Mouse (Mus musculus) cerebellum, adult 8-10 months (tissue): Measurements from ENCODE around the gene Nr4a3.

Experiments
- DNase-seq: peaks from one replicate; pipeline ENCODE4 v3.0.0; 2022

Gene Nr4a3

DNA sequence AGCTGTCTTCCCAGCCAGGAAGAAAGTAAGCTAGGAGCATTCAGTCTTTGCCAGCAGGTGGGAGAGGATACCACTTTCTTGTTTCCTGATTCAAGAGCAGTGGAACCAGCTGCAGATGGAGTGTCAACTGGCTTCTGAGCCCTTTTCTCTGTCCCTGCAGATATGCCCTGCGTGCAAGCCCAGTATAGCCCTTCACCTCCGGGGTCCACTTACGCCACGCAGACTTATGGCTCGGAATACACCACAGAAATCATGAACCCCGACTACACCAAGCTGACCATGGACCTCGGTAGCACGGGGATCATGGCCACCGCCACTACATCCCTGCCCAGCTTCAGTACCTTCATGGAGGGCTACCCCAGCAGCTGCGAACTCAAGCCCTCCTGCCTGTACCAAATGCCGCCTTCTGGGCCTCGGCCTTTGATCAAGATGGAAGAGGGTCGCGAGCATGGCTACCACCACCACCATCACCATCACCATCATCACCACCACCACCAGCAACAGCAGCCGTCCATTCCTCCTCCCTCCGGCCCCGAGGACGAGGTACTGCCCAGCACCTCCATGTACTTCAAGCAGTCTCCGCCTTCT lies 6.2 kb downstream of the Nr4a3 start:
- DNase-seq, result no peak

DNA sequence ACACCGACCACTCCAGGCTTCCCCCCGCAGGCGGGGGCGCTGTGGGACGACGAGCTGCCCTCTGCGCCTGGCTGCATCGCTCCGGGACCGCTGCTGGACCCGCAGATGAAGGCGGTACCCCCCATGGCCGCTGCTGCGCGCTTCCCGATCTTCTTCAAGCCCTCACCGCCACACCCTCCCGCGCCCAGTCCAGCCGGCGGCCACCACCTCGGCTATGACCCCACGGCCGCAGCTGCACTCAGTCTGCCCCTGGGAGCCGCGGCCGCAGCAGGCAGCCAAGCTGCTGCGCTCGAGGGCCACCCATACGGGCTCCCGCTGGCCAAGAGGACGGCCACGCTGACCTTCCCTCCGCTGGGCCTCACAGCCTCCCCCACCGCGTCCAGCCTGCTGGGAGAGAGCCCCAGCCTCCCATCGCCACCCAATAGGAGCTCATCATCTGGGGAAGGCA lies 6.7 kb downstream of the Nr4a3 start:
- DNase-seq, result no peak

DNA sequence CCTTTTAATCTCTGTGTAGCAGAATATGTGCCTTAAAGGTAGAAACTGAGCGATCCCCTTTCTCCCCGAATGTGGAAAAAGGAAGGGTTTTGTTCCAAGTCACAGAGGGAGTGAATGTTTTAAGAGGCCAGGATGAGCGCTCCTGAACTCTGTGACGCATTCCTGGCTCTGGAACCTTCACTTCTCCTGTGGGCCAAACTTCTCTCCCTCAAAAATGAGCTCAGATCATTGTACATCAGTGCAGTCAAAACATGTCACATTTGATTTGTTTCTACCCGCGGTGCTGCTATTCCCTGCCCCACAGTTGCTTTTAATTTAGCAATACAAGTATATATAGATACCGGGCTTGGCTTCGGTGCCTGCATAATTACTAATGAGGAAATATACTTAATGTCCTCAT lies 16.8 kb downstream of the Nr4a3 start:
- no peak for DNase-seq

DNA sequence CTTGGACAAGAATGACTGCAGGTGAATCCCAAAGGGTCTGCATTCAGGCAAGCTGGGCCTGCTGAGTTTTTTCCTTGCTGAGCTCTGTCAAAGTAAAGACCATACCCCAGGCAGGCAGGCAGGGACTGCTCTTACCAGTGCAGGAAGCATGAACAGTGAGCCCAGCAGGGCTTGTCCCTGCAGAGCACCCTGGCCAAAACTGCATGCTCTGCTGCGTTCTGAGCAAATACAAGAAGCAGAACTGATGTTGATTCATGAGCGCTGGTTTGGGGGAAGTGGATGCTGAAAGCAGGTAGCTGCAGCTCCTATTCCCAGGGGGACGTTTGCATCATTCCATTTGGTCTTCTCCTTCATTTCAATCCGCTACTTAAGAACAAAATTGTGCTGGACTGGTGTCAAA lies 19.4 kb downstream of the Nr4a3 start:
- DNase-seq, result no peak

DNA sequence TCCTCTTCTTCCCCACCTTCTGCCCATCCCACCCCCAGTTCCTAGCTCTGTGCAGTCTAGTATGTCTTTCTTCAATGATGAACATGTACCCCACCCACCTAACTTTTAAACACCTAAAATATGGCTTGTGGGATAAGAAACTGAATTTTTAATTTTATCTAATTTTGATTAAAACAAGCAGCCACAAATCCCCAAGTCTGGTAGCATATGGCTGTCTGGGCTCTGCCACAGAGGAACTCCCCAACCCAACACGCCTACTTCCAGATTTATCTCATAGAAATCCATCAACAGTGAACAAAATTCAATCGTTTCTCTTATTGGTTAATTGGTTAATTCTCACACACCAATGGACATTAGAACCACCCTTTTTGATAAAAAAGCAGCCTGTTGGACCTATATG lies 21.7 kb downstream of the Nr4a3 start:
- DNase-seq, result no peak

DNA sequence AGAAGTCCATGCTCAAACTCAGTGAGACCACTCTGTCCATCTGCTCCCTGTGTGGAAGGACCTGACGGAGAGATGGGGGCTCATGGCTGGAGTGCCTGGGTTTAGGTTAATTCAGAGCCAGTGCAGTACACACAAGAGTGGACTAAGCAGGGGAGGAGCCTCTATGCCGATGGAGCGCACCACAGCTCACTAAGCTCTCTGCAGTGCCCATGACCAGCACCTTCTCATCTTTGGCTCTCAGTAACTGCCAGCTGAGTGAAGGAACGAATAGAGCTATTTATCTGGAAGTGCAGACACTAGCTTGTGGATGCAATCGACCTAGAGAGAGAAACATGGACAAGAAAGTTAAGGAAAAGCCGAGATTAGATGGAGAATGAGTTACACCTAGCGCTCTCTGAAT lies 24.2 kb downstream of the Nr4a3 start:
- no peak for DNase-seq

DNA sequence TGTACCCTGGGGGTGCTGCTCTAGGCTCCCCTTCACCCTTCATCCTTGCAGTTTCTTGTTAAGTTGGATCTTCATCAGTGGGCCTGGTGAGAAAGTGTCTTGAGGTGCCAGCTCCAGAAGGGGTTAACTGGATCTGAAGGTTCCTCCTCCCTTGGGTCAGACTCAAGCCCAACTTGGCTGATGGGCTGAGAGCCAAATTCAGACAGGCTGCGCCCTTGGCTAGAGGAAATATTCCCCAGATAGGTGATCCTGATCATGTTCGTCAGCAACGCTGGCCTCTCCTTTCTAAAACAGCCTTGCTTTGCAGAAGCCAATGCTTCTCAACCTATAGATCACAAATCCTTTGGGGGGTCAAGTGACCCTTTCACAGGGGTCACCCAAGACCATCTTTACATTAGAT lies 27.1 kb downstream of the Nr4a3 start:
- no peak for DNase-seq

DNA sequence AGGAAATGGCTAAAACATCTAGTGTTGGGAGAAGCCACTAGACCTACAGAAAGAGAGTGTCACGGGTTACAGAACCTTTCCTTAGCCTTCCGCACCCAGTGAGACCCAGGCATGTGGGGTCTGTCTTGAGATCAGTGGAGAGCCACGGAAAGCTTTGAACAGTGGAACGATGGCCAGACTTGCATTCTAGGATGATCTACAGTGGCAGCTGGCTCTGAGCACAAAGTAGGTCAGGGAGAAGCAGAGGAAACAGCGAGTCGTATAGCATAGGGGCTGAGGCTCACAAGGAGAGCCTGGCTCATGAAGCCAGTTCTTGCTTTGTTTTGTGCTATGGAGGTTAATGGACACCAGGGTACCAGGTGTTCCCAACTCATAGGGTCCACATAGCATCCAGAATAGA lies 28.4 kb downstream of the Nr4a3 start:
- no peak for DNase-seq

DNA sequence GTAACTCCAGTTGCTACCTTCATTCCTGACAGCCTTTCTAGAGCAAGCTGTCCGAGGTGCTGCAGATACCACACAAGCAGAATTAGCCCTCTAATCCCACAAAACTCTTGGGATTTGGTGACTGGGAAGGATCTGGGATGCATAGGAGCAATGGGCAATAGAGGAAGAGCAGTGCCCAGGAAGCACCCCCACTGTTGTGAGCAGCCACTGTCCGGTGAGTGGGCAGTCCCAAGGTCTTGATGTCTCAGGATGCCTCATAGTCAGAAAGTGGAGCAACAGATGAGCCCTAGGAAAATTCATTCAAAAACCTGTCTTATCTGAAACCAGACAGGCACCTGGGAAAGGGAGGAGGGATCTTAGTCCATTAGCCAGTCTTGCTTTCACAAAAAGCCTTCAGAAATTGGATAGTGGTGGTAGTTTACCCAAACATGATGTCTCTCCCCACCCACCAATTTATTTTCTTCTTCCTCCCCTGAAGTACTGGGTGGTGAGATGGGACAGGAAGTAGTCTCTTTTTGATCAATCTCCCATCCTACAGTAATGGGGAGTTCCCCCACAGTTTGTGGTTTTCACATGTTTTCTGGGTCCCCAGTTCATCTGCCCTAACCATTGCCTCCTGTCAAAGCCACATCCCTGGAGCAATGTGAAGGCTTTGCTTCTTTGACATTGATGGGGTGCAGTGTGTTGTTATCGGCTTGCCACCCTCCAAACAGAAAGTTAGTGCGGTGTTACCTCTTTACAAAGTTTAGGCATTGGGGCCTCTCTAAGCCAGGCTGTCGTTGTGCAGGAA lies 29.7 kb downstream of the Nr4a3 start:
- DNase-seq, result no peak

DNA sequence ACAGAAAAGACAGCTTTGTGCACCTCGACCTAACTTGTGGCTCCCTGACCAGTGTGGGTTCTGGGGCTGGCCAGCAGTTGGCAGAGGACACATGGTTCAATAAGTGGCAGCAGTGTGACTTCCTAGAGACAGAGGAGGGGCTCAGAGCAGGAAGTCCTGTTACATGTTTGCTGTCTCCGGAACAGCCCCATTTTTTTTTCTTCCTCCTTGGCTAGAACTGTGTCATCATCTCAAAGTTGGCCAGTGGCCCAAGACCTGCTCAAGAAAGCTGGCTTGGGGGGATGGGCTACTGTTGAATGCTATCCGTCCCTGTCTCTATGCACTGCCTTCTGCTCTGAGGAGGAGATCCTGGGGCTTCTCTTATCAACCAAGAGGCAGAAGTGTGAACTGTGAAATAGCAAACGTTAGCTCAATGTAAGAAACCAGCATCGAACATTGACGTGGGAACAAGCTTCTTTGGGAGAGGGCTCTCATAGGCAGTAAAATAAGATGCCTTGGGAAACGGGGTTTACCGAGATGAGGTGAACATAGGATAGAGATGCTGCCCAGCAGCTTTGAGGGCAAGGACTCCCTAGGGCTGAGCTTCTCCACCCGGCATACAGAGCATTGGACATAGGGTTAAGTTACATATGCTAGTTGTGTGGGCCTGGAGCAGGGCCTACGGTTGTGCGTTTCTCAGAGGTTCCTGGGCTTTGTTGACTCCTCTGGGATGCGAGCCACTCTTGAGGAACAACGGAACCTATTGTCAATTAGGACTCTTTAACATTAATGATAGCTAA lies 31.9 kb downstream of the Nr4a3 start:
- no peak for DNase-seq

DNA sequence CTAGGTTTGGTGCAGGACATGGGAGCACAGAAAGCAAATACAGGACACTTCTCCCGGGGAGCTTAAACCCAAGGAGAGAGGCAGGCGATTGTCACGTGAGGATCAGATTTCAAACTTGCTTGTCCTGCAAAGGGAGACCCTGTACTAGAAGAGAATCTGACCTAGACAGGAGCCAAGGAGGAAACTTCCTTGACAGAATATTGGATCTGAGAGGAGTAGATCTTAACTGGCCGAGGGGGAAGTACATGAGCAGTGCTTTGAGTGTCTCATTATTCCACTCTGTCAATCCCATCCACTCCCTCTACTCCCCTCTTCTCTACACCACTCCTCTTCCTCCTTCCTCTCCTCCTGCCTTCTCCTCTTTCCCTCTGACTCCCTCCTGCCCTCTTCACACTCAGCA lies 33.3 kb downstream of the Nr4a3 start:
- no peak for DNase-seq

DNA sequence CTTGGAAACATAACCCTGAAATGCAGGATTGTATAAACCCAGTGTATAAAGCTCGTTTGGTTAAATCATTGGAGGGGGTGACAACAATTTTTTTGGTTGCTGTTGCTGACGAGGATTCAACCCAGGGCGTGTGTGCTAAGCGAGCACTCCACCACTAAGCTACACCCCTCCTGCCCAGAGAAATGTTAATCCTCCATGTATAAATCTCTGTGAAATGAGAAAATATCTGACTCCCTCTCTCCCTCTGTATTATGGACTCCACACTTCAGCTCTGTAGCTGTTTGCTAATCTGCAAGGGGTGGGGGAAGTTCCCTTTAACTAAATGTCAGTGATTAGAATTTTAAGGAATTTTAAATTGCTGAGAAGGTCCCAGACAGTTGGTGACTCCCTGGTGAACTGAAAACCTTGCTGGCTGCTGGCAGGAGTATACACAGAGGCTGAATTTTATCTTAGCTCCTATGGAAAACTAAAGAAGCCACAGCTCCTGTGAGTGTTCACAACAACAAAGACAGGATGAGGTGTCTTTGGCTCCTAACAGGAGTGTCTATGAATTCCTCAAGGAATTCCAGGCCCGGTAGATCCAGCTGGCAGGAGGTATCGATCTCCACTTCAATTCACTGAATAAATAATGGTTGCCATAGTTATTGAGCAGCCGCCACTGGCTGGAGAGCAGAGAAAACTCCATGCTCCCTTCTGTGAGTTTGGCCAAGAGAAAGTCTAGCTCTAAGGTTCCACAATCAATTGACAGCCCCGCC lies 34.5 kb downstream of the Nr4a3 start:
- no peak for DNase-seq

DNA sequence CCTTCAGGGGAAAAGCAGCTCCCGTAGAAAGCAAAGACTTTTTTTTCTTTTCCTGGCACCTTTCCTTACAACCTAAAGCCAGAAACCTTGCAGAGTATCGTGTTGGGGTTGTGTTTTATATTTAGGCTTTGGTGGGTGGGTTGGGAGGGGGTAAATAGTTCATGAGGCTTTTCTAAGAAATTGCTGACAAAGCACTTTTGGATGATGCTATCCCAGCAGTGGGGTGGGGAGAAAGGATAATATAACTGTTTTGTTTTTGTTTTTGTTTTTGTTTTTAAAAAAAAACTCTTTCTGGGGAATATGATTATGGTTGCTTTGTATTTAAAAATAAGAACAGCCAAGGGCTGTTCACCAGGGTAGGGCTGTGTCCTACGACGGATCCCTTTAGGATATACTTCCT lies 38.5 kb downstream of the Nr4a3 start:
- no peak for DNase-seq

DNA sequence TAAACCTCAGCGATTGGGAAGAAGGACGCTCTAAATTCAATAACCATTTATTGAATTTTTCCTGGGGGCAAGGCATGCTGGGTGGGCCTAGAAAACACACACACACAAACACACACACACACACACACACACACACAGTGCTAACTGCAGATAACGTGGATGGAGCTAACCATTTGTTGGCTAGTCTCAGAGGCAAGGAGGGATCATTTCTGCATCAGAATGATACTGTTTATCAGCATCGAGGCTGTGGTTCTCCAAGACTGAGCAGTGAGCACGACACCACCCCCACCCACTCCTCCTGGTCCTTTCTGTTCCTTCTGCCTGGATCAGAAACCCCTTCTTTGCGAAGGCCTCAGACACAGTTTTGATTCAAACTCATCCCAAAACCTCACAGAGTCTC lies 41.7 kb downstream of the Nr4a3 start:
- DNase-seq, result no peak

DNA sequence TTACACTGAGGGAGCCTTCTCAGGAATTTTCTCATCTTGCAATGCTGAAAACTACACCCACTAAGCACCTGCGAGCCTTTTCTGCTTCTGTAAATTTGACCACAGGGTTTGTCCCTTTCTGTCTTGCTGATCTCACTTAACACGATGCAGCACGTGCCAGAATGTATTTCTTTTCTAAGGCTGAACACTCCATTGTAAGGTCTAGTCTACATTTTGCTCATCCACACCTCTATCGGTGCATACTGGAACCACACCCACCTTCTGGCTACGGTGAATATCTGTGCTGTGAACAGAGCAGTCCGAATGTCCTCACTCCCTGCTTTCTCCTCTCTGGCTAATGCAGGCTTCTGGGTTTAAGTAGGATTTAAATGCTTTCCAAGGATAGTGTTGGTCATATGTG lies 42.5 kb downstream of the Nr4a3 start:
- no peak for DNase-seq

DNA sequence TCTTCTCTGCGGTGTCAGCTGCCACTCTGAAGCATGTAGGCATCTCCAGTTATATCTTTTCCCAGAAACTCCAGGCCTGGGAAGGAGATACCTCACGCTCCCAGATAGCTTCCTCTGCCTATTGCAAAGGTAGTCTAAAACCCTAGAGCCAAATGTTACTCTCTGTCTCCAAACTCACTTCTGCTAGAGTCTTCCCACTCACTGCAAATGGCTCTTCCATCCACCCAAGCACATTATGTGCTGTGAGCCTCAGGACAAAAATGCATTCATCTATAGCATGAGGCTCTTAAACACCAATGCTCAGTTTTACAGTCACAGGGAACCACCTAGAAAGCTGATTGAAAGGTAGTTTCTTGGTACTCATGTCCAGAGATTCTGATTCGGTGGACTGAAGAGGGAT lies 48.3 kb downstream of the Nr4a3 start:
- DNase-seq, result no peak

DNA sequence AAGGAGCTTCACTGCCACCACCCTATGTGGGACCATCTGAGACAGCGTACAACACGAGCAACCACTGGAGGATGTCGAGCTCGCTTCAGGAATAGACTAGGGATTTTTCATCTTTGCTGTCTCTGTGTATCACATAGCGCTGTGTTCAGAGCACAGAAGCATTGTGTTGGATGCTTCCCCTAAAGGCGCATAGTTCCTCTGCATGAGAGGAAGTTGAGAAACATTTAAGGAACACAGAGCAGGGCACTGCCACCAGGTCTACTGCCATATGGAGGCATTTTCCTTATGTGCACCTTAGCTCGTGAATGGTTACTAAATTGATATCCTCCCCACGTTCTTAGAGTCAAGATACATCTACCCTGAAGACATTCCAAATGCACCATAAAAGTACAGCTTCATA lies 55.3 kb downstream of the Nr4a3 start:
- no peak for DNase-seq

DNA sequence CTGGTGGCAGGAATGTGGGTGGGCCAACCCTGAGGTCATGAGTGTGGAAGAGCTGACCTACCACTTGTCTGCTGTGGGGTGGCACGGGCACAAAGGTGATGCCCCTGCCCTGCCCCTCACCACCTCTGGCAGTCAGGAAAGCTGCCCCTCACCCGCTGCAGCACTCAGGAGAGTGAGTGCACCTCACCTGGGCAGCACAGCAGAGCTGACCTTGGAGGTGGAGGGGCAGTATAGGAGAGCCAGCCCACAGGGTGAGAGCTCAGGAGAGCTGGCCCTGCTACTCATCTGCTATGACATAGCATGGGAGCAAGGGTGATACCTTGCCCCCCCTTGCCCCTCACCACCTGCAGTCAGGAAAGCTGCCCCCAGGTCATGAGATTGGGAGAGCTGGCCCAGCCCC lies 57.0 kb downstream of the Nr4a3 start:
- no peak for DNase-seq

DNA sequence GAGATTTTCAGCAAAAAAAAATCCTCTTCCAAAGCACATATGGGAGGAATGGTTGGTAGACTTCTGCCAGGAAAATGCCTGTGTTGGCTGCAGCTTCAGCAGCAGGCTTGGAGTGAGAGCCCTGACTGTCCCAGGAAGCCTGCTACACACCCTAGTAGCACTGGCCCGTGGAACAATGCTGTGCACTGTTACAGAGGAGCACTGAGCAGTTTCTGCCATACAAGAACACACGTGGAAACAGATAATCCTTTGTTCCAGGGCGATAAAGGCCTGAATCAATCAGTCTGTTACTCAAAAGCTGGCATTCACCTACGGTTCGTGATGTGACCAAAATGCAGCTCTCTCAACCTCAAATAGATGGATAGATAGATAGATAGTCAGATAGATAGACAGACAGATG lies 60.4 kb downstream of the Nr4a3 start:
- DNase-seq, result no peak

DNA sequence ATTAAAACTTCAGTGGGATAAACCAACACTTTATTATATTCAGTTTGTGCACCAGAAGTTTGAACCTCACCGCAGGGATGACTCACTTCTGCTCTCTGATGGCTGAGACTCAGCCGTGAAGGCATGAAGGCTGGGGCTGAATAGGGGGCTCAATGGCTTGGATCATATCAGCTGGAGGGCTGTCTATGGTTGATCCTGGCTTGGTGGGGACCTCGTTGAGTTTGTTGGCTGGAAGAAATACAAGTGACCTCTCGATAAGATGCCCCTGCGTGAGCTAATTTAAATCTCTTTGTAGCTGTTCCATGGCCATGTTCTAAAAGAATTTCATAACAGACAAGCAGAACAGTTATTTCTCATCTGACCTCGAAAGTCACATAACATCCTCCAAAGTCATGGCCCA lies 62.1 kb downstream of the Nr4a3 start:
- no peak for DNase-seq

DNA sequence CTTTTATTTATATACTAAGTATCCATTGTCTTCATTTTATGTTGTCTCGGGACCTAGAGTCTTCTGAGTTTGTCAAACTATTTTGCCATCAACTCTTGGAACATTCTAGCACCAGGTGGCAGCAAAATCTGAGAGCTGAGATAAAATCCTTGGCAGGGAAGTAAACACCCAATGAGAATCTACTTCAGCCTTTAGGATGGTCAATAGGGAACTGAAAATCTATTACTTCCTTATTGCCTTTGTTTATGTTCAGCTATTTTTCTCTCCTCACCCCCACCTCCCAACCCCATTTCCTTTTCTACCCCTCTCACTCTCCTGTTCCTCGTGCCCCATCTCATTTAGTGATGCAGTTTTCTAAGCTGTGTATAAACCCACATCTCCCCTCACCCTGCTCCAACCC lies 63.6 kb downstream of the Nr4a3 start:
- DNase-seq, result no peak

DNA sequence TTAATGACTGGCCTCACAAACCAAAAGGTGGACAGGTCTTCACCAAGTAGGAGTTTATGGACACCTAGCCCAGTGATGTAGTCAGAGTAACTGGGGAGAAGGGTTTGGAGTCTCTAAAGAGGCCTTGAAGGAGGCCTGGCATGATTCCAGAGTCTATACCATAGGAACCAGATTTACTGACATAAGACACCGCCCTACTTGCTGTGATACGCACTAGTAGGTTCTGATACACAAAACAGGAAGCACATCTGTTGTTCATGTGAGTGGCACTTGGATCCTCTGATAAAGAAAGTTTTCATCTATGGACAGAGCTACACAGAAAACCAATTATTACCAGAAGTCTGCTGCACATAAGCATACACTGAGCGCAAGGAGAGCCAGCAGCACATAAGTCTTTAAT lies 65.4 kb downstream of the Nr4a3 start:
- DNase-seq, result no peak

DNA sequence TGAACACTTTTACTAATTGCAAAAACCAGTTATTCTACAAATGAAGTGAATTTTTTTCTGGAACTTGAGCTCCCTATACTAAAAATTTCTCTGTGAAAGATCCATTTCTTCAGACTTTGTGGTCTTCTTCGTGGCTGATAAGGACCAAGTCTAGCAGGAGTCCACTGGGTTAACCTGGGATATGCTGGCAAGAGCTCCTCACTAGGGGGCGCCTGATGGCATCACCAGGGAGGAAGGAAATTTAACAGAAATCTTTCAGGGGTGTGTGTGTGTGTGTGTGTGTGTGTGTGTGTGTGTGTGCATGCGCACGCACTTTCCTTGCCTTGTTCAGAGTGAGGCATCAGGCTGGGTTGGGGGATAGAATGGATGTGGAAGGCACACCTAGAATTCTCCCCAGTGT lies 71.2 kb downstream of the Nr4a3 start:
- no peak for DNase-seq

DNA sequence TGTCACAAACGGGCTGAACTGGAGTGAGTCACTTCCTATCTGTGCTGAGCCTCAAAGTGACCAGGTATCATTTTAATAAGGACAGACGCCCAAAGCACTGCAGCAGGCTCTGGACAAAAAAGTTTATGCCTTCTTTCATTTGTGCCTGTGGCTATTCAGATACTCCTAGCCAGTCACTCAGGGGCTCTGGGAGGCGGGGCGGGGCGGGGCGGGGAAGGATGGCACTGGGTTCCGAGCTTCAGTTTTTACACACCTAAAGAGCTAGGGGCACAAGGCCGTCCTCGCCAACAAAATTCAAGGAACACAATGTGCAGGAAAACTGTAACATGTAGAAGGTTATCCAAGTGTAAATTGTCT lies 79.4 kb downstream of the Nr4a3 start:
- no peak for DNase-seq
